Mouse (Mus musculus) bone marrow macrophage, adult 2 months (primary cell): ENCODE results near the gene Prelp. TPM values are rescaled to one million over a fixed set of nuclear protein-coding genes. Genes with fewer than 3 reads are reported as not detected.
"Not testable (repeated sequence)": the region's sequence is repeated elsewhere in the genome, so short reads cannot be mapped to it uniquely, and the experiment has no call there.

Experiments used
- H3K27ac ChIP-seq: 2 replicates; pipeline ENCODE4 v1.5.1; 2012; ENCODE audit warnings: low read depth, low read length; ENCODE audit not compliant: insufficient read depth
- H3K4me1 ChIP-seq: 2 replicates; pipeline ENCODE4 v1.6.1; 2012; ENCODE audit warnings: low read length; ENCODE audit not compliant: control insufficient read depth, insufficient read depth
- H3K4me3 ChIP-seq: 2 replicates; pipeline ENCODE4 v1.5.1; 2012; ENCODE audit warnings: mild to moderate bottlenecking, low read length, moderate library complexity; ENCODE audit not compliant: insufficient read depth
- CTCF ChIP-seq: IDR thresholded peaks from 2 replicates; pipeline ENCODE4 v1.5.1; 2012; ENCODE audit warnings: low read depth, mild to moderate bottlenecking, low read length, moderate library complexity
- POLR2A ChIP-seq: IDR thresholded peaks from 2 replicates; pipeline ENCODE4 v1.6.1; 2012; ENCODE audit warnings: mild to moderate bottlenecking, low read depth, low read length, borderline replicate concordance
- polyA plus RNA-seq: library from polyadenylated mRNA; stranded (reverse); fragments of >200 nt; gene quantifications from 2 replicates; pipeline ENCODE4 v1.2.4, GENCODE M21; 2012; ENCODE audit not compliant: missing spikeins, insufficient read depth, insufficient read length

The Prelp gene
- 0.40 TPM in 1 of 2 replicates, not detected in the other for polyA plus RNA-seq

DNA sequence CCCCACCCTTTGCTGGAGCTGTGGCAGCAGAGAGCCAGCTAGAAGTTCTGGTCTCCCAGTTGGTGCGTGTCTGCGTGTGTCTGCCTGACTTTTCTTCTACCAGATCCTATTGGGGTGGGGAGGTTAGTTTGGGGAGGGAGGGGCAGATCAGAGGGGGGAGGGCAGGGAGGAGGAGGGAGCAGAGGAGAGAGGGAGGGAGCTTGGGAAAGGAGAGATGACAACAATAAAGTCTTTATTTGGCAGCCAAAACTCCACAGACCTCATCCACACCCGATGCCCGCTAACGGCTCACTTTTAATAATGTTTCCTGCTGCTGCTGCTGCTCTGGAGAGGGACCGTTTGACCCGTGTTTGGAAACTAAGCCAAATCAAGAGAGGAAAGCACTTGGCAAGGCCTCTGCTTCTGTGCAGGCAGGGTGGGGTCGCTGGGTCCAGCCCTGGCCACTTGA is at the start of gene Prelp:
Gene Prelp, minus strand, starts transcription at position 111 of the 448 bp plus-strand sequence.
- H3K27ac ChIP-seq, result no peak within 1 kb of the TSS

DNA sequence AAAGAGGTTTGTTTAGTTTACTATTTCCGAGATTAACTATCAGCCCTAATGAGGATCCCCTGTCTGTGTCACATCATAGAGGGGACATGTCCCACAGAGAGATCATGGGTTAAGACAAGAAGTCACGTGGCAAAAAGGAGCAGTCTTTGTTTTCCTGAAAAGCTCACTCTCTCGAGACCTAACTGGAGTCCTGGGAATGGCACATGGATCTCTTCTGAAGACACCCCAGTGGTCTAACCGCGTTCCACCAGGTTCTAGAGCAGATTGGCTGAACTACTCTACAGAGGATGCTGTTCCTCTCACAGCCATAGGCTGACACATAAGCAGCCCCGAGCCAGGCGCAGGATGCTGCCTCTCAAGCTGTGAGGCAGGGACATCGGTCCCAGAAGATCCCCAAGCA is 48.2 kb upstream of the Prelp start:
- no peaks in the 10 kb centered on the region for H3K4me1 ChIP-seq
- H3K4me3 ChIP-seq, result no peak overlapping the region
- TF ChIP-seq POLR2A (no peak), CTCF (no peak)
- H3K27ac ChIP-seq, result no peak overlapping the region

More for the DNA sequence above, at the start of gene Prelp:
- H3K4me1 ChIP-seq, result no peaks in the 10 kb centered on the region
- H3K4me3 ChIP-seq, result no peak within 1 kb of the TSS
- TF ChIP-seq CTCF (no peak), POLR2A (no peak)

DNA sequence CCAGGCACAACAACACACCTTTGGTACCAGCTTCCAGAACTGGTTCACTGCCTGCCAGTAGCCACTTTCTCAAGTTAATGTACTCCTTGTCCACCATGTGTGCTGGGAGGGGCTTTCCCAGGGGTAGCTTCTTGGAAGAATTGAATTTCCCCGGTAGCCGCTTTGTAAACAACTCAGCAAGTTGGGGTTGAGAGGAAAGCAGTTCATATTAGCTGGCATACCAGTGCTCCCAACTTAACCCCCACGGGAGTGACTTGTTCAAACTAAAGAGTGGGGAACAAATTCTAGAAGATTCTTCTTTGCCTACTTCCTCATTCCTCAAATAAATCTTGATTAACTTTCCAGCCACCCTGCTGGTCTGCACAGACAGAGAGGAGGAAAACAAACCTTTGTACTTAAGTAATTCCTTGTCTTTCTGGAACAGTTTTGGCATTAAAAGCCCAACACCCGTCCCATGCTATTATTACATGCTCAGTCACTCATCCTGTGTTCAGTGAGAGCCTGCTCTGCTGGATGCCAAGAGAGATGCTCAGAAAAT is 47.6 kb upstream of the Prelp start:
- H3K4me3 ChIP-seq, result no peak overlapping the region
- TF ChIP-seq CTCF, result no peak
- no peak for TF ChIP-seq POLR2A
- H3K4me1 ChIP-seq, result no peaks in the 10 kb centered on the region
- H3K27ac ChIP-seq, result no peak overlapping the region

DNA sequence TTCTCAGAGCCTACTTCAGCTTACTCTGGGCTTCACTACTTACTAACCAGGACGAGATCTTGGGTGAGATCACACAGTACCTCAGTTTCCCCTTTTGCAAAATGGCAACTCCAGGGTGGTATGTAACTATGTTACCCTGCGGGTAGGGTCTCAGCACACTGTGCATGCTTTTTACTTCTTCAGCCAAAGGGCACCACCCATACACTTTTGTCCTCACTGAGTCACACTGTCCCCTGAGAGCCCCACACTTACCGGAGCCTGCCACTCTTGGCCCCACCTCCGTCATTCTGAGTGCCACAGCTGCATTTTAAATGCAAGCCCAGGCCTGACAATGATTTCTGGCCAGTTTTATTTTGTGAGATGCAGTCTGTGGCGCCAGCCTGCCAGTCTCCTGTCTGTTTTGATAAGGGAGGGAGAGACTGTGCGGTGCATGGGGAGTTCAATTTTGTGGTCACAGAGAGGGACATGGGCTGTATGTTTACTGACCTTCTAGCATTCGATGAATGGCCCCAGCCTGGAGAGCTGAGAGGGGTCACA is 46.3 kb upstream of the Prelp start:
- TF ChIP-seq POLR2A (no peak), CTCF (no peak)
- Histone ChIP-seq H3K4me1 (no peaks in the 10 kb centered on the region), H3K4me3 (no peak overlapping the region), H3K27ac (no peak overlapping the region)

DNA sequence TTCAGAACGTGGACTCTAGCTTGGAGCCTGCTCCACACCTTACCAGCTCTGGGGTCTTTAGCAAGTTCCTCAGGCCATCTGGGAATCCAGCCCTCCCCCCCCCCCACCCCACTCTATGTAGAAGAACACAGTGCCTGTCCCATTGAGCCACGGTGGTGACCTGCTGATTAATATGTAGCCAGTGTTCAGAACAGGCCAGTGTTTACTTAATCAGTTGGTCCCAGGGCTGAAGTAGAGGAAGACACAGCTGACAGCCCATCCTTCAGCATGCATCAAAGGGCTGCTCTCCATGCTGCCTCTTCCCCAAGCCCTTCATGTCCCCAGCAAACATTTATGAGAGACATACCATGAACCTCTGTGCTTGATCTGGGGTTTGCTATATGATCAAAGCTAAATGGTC is 44.8 kb upstream of the Prelp start:
- TF ChIP-seq CTCF (no peak), POLR2A (no peak)
- H3K27ac ChIP-seq, result no peak overlapping the region
- no peak overlapping the region for H3K4me3 ChIP-seq
- H3K4me1 ChIP-seq, result no peaks in the 10 kb centered on the region

DNA sequence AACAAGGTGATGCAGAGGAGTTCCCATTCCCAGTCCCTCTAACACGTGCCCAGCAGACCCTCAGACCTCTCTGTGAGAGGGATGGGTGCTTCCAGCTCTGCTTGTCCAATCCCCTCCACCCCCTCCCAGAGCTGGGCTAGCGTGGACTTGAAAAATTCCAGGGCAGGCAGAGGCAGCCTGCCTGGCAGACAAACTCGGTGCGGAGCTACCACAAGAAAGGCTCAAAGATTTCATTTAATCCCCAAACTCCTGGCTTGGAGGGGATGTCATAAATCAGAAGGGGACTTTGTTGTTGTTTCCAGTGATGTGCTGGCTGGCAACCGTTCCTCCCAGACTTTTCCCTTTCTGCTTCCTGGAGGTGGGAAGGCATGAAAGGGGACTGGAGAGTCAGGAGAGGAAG is 44.1 kb upstream of the Prelp start:
- no peaks in the 10 kb centered on the region for H3K4me1 ChIP-seq
- H3K4me3 ChIP-seq, result no peak overlapping the region
- TF ChIP-seq POLR2A (no peak), CTCF (no peak)
- H3K27ac ChIP-seq, result no peak overlapping the region

DNA sequence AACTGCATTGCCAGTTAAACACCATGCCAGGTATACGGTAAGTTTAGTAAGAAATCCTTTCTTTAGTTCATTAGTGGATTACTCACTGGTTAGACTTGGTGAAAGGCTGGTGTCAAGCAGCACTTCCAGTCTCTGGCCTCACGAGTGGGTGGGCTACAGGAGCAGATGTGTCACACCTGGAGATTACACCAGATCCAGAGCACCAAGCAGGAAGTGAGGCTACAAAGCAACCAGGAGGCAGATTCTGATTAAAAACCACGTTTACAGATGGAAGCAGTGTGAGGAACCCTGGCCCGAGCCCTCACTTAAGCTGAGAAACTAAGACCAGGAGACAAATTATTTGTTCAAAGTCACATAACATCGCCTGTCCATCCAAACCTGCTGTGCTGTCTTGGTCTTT is 43.5 kb upstream of the Prelp start:
- TF ChIP-seq CTCF (no peak), POLR2A (no peak)
- H3K27ac ChIP-seq, result no peak overlapping the region
- no peaks in the 10 kb centered on the region for H3K4me1 ChIP-seq
- H3K4me3 ChIP-seq, result no peak overlapping the region

DNA sequence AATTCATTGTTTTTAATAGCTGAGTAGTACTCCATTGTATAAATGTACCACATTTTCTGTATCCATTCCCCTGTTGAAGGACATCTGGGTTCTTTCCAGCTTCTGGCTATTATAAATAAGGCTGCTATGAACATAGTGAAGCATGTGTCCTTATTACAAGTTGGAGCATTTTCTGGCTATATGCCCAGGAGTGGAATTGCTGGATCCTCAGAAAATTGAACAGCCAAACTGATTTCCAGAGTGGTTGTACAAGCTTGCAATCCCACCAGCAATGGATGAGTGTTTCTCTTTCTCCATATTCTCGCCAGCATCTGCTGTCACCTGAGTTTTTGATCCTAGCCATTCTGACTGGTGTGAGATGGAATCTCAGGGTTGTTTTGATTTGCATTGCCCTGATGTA is 42.4 kb upstream of the Prelp start:
- H3K27ac ChIP-seq, H3K4me3 ChIP-seq, H3K4me1 ChIP-seq: not testable (repeated sequence)

DNA sequence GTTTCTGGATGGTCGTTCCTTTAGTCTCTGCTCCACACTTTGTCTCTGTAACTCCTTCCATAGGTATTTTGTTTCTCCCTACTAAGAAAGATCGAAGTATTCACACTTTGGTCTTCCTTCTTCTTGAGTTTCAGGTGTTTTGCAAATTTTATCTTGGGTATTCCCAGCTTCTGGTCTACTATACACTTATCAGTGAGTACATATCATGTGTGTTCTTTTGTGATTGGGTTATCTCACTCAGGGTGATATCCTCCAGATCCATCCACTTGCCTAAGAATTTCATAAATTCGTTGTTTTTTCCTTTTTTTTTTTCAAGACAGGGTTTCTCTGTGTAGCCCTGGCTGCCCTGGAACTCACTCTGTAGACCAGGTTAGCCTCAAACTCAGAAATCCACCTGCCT is 41.9 kb upstream of the Prelp start:
- H3K4me3 ChIP-seq, H3K27ac ChIP-seq, H3K4me1 ChIP-seq: not testable (repeated sequence)

DNA sequence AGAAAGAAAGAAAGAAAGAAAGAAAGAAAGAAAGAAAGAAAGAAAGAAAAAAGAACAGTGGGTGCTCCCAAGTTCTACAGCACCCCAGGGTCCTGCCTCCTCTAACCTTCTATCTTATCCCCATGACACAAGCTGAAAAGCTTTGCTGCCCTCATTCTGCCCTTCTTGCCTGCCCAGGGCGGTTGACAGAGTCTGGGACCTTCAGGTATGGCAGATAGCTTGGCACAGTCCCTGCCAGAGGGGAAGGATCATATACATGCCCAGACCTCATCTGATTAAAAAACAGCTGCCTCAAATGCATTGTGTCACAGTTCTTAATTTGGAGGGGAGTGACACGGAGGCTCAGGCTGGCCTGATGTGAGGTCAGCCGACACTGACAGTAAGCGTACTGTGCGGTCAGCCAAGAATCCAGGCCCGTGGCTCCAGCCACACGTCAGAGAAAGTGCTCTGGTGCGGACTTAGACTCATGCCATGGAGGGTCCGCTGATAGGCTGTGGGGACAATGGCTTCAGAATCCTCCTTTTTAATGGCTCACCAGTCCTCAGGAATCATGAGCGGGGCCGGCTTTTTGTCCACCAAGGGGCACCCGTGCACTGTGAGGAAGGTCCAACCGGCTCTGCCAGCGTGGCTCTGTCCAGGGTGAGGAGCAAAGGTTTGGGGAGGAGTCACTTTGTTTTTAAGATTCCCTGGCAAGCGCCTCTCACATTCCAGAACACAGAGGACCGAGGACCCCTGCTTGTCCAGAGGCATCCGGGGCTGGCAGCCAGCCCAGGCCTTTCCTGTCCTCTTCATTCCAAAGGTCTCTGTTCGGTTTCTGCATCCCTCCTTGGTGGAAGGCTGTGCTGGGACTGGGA is 40.3 kb upstream of the Prelp start:
- TF ChIP-seq CTCF (no peak), POLR2A (no peak)
- Histone ChIP-seq H3K4me3 (no peak overlapping the region), H3K27ac (no peak overlapping the region), H3K4me1 (no peaks in the 10 kb centered on the region)
